Mouse (Mus musculus) midbrain, embryonic 14.5 days (tissue): ENCODE measurements around the gene C1qc. TPM values are rescaled to one million over a fixed set of nuclear protein-coding genes. Genes with fewer than 3 reads are reported as not detected.

ENCODE experiments used
- ATAC-seq: fragments of 200-750 bp; cut with Nextera tagmentation; 2 replicates; pipeline ENCODE4 v1.8.0; 2017; ENCODE audit warnings: moderate number of reproducible peaks, moderate library complexity; ENCODE audit not compliant: low FRiP score, low TSS enrichment
- DNase-seq: peaks from one replicate; pipeline ENCODE4 v3.0.0-alpha.2; 2015
- H3K27ac ChIP-seq: fragments of 300-500 bp; sonication (generic); replicated peaks from 2 replicates; pipeline ENCODE4 v1.5.1; 2014; ENCODE audit warnings: mild to moderate bottlenecking, low read depth, low read length, moderate library complexity
- H3K27me3 ChIP-seq: fragments of 300-500 bp; sonication (generic); 2 replicates; pipeline ENCODE4 v1.6.1; 2014; ENCODE audit warnings: low read length, control low read depth, mixed read lengths; ENCODE audit not compliant: control insufficient read depth, insufficient read depth
- H3K36me3 ChIP-seq: fragments of 300-500 bp; sonication (generic); 2 replicates; pipeline ENCODE4 v1.6.1; 2014; ENCODE audit warnings: low read length, control low read depth; ENCODE audit not compliant: control insufficient read depth, insufficient read depth
- H3K4me1 ChIP-seq: fragments of 300-500 bp; sonication (generic); 2 replicates; pipeline ENCODE4 v1.6.1; 2014; ENCODE audit warnings: mild to moderate bottlenecking, antibody characterized with exemption, low read length, control low read depth; ENCODE audit not compliant: control insufficient read depth, insufficient read depth
- H3K4me2 ChIP-seq: fragments of 300-500 bp; sonication (generic); 2 replicates; pipeline ENCODE4 v1.6.1; 2014; ENCODE audit warnings: mild to moderate bottlenecking, low read length, moderate library complexity
- H3K4me3 ChIP-seq: fragments of 300-500 bp; sonication (generic); replicated peaks from 2 replicates; pipeline ENCODE4 v1.5.1; 2014; ENCODE audit warnings: low read depth, low read length
- H3K9ac ChIP-seq: fragments of 300-500 bp; sonication (generic); replicated peaks from 2 replicates; pipeline ENCODE4 v1.6.1; 2014; ENCODE audit warnings: mild to moderate bottlenecking, low read length, moderate library complexity
- H3K9me3 ChIP-seq: fragments of 300-500 bp; sonication (generic); 2 replicates; pipeline ENCODE4 v1.6.1; 2016; ENCODE audit warnings: low read length, control low read depth, mixed read lengths; ENCODE audit not compliant: control insufficient read depth
- WGBS: fragments of 180-500 bp; shearing (Covaris S2); extraction: QIAGEN DNeasy Blood & Tissue Kit; methylation state at CpG from one replicate; pipeline ENCODE4 v1.1.7; 2014; 5-methylcytosine and 5-hydroxymethylcytosine counted together
- polyA plus RNA-seq: library from polyadenylated mRNA; unstranded; fragments of >200 nt; fragmentation: Nextera tagmentation; extraction: Ambion mirVana; gene quantifications from 2 replicates; pipeline ENCODE4 v1.2.1, GENCODE M21; 2014

Gene C1qc
- polyA plus RNA-seq, 1 experiment from 2014 or later = 19.3 TPM

- H3K9ac ChIP-seq = no peak overlapping the region
- H3K4me1 ChIP-seq = peaks cover 12% of the 10 kb centered on the region
- WGBS = 75% methylated on average over 8 of the region's 8 CpGs
- no peaks in the 10 kb centered on the region for H3K36me3 ChIP-seq
- H3K9me3 ChIP-seq = no peaks in the 10 kb centered on the region
- H3K27ac ChIP-seq = no peak overlapping the region
- ATAC-seq (no peak), DNase-seq (no peak)
- H3K27me3 ChIP-seq = no peaks in the 10 kb centered on the region; the same call in 1 of the 2 replicates
- no peak overlapping the region for H3K4me2 ChIP-seq
- H3K4me3 ChIP-seq = no peak overlapping the region
These were observed 26.0 kb upstream of the C1qc start for GRCm38 (mm10) chr4:136918834-136919233.

GRCm38 (mm10) chr4:136917165-136917524, 24.3 kb upstream of the C1qc start:
- Histone ChIP-seq H3K27me3 (no peaks in the 10 kb centered on the region; the same call in 1 of the 2 replicates), H3K4me2 (no peak overlapping the region), H3K4me1 (peaks cover 22% of the 10 kb centered on the region), H3K4me3 (no peak overlapping the region), H3K9me3 (no peaks in the 10 kb centered on the region), H3K27ac (0 out of 2 replicates have a peak overlapping the region, but pooled peaks have one; percentile 17), H3K9ac (no peak overlapping the region), H3K36me3 (no peaks in the 10 kb centered on the region)
- WGBS = 35% methylated on average over 7 of the region's 7 CpGs
- ATAC-seq = no peak
- no peak for DNase-seq

DNA sequence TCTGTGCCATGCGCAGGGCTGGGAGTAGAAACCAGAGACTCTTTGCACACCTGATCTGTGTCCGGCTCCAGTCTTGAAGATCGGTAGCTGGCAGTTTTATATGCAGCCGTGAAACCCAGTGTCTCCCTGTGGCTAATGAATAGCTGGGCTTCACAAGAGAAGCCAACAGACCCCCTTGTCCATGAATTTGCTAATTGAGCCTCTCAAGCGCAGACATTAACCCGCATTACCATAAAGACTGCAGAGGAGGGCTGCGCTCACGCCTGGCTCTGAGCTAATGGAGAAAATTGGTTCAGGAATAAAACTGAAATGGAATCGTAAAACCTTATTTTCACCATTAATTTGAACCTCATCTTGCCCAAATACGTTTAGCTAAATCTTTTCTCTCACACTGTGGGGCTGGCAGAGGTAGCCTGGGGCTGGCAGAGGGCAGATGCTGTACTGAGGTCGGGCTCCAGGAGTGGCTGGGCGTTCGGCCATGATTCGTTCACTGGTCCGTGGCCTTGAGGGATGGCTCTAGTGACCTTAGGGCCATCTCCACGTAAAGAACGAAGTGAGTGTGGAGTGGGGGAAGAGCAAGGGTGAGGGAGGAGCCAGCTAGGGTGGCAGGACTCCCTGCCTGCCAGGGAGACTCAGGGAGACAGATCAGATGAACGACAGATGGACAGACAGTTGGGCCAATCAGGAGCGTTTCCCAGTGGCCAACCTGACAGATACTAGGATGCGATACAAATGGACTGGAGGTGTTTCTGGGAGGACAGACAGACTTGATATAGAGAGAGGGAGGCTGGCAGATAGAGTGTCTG, 23.7 kb upstream of the C1qc start:
- no peak overlapping the region for H3K9ac ChIP-seq
- WGBS = 45% methylated on average over 20 of the region's 20 CpGs
- no peak overlapping the region for H3K4me2 ChIP-seq
- no peaks in the 10 kb centered on the region for H3K36me3 ChIP-seq
- ATAC-seq (no peak), DNase-seq (peak; percentile 53)
- peak overlapping the region; percentile 50 for H3K27ac ChIP-seq
- H3K4me3 ChIP-seq = no peak overlapping the region
- peaks cover 27% of the 10 kb centered on the region for H3K4me1 ChIP-seq
- no peaks in the 10 kb centered on the region; the same call in 1 of the 2 replicates for H3K27me3 ChIP-seq
- H3K9me3 ChIP-seq = no peaks in the 10 kb centered on the region

- DNase-seq = peak; percentile 62
- peak overlapping the region; percentile 70 for H3K27ac ChIP-seq
These were observed 20.0 kb upstream of the C1qc start for GRCm38 (mm10) chr4:136912841-136913240.

DNA sequence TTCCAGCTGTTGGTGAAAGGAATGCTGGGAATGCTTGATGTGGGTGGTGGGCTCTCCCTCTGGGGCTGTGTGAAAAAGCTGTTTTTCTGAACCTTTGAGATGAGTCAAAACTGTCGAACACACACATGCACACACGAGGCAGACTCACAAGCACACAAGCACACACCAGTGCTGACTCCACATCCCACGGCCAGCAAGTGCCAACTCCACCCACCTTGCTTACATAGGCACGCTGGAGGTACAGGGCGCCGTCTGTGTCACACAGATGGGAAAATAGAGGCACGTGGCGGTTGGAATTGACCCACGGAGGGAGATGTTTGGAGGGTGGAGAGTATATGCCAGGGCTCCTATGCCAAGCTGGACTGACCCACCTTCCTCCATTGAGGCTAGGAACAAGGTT, 18.9 kb upstream of the C1qc start:
- Histone ChIP-seq H3K4me3 (no peak overlapping the region), H3K9ac (no peak overlapping the region), H3K27me3 (peaks cover 14% of the 10 kb centered on the region; the same call in 1 of the 2 replicates), H3K4me1 (peaks cover 26% of the 10 kb centered on the region), H3K36me3 (no peaks in the 10 kb centered on the region), H3K9me3 (no peaks in the 10 kb centered on the region), H3K4me2 (peak overlapping the region; percentile 32), H3K27ac (peak overlapping the region; percentile 70)
- 35% methylated on average over 9 of the region's 9 CpGs for WGBS
- DNase-seq (no peak), ATAC-seq (no peak)

More at GRCm38 (mm10) chr4:136912841-136913240, 20.0 kb upstream of the C1qc start:
- WGBS = 4% methylated on average over 9 of the region's 9 CpGs
- peaks cover 11% of the 10 kb centered on the region; the same call in 1 of the 2 replicates for H3K27me3 ChIP-seq
- no peaks in the 10 kb centered on the region for H3K36me3 ChIP-seq
- no peak overlapping the region for H3K9ac ChIP-seq
- H3K4me3 ChIP-seq = no peak overlapping the region
- H3K4me2 ChIP-seq = 0 out of 2 replicates have a peak overlapping the region, but pooled peaks have one; percentile 20
- ATAC-seq = no peak
- peaks cover 35% of the 10 kb centered on the region for H3K4me1 ChIP-seq
- H3K9me3 ChIP-seq = no peaks in the 10 kb centered on the region

DNA sequence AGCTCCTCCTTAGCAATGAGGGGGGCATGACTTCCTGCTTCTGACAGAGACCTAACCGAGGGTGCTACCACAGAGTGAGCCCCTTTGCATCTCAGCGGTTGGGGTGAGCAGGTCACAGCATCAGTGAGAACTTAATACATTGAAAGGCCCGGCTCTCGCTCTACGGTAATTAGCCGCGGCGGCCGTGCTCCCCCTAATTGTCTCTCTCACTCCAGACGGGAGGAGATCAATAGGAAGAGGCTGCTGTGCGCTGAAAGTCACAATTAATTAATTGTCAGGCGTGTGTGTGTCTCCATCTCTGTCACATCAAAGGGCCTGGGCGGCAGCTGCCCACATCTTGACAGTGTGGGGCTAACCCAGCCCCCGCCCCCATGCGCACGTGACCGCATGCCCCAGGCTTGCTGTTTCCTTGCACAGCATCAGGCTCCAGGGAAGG, 18.4 kb upstream of the C1qc start:
- WGBS = 2% methylated on average over 17 of the region's 17 CpGs
- H3K27me3 ChIP-seq = peaks cover 19% of the 10 kb centered on the region; the same call in 1 of the 2 replicates
- no peaks in the 10 kb centered on the region for H3K9me3 ChIP-seq
- peak overlapping the region; percentile 32 for H3K4me2 ChIP-seq
- H3K9ac ChIP-seq = no peak overlapping the region
- H3K4me1 ChIP-seq = peaks cover 23% of the 10 kb centered on the region
- no peaks in the 10 kb centered on the region for H3K36me3 ChIP-seq
- H3K4me3 ChIP-seq = no peak overlapping the region
- ATAC-seq (peak; percentile 78), DNase-seq (peak; percentile 80)
- peak overlapping the region; percentile 70 for H3K27ac ChIP-seq

GRCm38 (mm10) chr4:136907809-136908208, 14.9 kb upstream of the C1qc start:
- peaks cover 33% of the 10 kb centered on the region; the same call in 1 of the 2 replicates for H3K27me3 ChIP-seq
- H3K4me3 ChIP-seq = no peak overlapping the region
- H3K4me2 ChIP-seq = no peak overlapping the region
- H3K9ac ChIP-seq = no peak overlapping the region
- no peaks in the 10 kb centered on the region for H3K9me3 ChIP-seq
- peaks cover 34% of the 10 kb centered on the region for H3K4me1 ChIP-seq
- no peak for DNase-seq
- no peak overlapping the region for H3K27ac ChIP-seq
- no peak for ATAC-seq
- no peaks in the 10 kb centered on the region for H3K36me3 ChIP-seq

- no peak overlapping the region for H3K4me2 ChIP-seq
- peaks cover 39% of the 10 kb centered on the region; the same call in 1 of the 2 replicates for H3K27me3 ChIP-seq
- H3K9me3 ChIP-seq = no peaks in the 10 kb centered on the region
- H3K9ac ChIP-seq = no peak overlapping the region
- WGBS = 12% methylated on average over 7 of the region's 7 CpGs
- no peak overlapping the region for H3K4me3 ChIP-seq
- H3K27ac ChIP-seq = no peak overlapping the region
- no peak for ATAC-seq
- H3K4me1 ChIP-seq = peaks cover 26% of the 10 kb centered on the region
- DNase-seq = peak; percentile 74
- H3K36me3 ChIP-seq = no peaks in the 10 kb centered on the region
These were observed 14.2 kb upstream of the C1qc start for GRCm38 (mm10) chr4:136907033-136907432.
